Mouse (Mus musculus): ENCODE measurements around the gene Iqgap1. TPM values are rescaled to one million over a fixed set of nuclear protein-coding genes. Genes with fewer than 3 reads are reported as not detected.

Iqgap1 gene
- total and polyA plus RNA-seq, 3 experiments = 20.6 to 87.9 (median 58.8) TPM

DNA sequence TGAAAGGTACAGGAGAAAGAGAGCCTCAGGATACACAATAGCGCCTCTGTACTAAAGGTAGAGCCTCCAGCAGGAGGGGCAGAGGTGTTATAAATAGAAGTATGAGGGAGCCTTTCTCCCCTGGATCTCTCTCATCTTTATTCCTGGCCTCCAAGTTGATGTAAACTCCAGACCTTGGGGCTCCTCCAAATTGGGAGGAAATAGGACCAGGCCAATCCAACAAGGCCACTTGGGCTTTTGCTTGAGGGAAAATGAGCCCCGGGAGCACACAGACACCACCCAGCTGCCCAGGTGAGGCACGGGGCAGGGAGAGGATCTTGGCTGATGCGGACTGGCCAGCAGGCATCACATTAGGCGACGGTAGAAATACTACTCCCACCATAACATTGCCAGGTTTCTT, 29.5 kb downstream of the Iqgap1 start:
- Histone ChIP-seq H3K9ac (ENCODE audit: control insufficient read depth, low read depth, low read length, poor library complexity, severe bottlenecking) (no peak overlapping the region), H3K4me1 (ENCODE audit: control insufficient read depth in 1 of 2, insufficient read depth in 2 of 2, low read length in 2 of 2) (no peaks in the 10 kb centered on the region), H3K36me3 (ENCODE audit: control insufficient read depth in 1 of 2, insufficient read depth in 2 of 2, low read length in 2 of 2) (no peaks in the 10 kb centered on the region; a peak in 3 of 4 replicates)

DNA sequence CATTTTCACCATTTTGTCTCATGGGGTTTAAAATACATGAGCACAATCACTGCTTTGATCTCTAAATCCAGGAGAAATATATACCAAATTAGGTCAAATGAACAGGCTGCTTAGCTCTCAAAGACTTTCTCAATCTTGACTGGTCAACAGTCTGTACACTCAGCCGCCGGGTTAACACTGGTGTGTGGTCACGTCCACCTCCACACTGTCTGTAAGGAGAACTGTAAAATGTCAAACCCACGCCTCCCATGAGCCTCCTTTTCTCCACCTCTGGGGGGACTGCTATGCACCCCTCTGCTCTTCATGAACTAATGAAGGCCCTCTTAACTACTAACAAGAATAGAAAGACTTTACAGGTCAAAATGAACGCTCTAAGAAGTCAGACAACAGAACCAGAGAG, 36.2 kb downstream of the Iqgap1 start:
- Histone ChIP-seq H3K4me3 (ENCODE audit: control insufficient read depth in 1 of 2, insufficient read depth in 1 of 2, low read depth in 2 of 2, low read length in 2 of 2) (no peak overlapping the region), H3K27me3 (ENCODE audit: control insufficient read depth in 1 of 2, insufficient read depth in 2 of 2, low read length in 2 of 2) (no peaks in the 10 kb centered on the region), H3K79me2 (ENCODE audit: control insufficient read depth, insufficient read depth, low read length, poor library complexity) (peaks cover 18% of the 10 kb centered on the region), H3K4me1 (ENCODE audit: control insufficient read depth in 1 of 2, insufficient read depth in 2 of 2, low read length in 2 of 2) (peaks cover 3 to 14% of the 10 kb centered on the region in 2 experiments), H3K36me3 (ENCODE audit: control insufficient read depth in 1 of 2, insufficient read depth in 2 of 2, low read length in 2 of 2) (peaks cover 0 to 16% of the 10 kb centered on the region in 2 experiments), H3K9me3 (replicated peaks; ENCODE audit: insufficient read depth, low read length) (no peaks in the 10 kb centered on the region), H3K27ac (ENCODE audit: control insufficient read depth, low read depth, low read length) (no peak overlapping the region), H3K9ac (ENCODE audit: control insufficient read depth, low read depth, low read length, poor library complexity, severe bottlenecking) (no peak overlapping the region)
- TF ChIP-seq NRF1 (IDR thresholded peaks at IDR 0.05; ENCODE audit: insufficient read depth, low read depth, low read length, poor library complexity, severe bottlenecking) (no peak), TCF12 (IDR thresholded peaks at IDR 0.05; ENCODE audit: low read depth, low read length) (no peak), CHD2 (IDR thresholded peaks at IDR 0.05; ENCODE audit: low read length) (no peak), ELF1 (IDR thresholded peaks at IDR 0.05; ENCODE audit: low read depth, low read length) (no peak), MAZ (IDR thresholded peaks at IDR 0.05; ENCODE audit: low read depth, low read length) (no peak), UBTF (IDR thresholded peaks at IDR 0.05; ENCODE audit: borderline replicate concordance, insufficient read depth, low read depth, low read length) (no peak), POLR2AphosphoS2 (IDR thresholded peaks at IDR 0.05; ENCODE audit: low read length) (no peak), USF2 (IDR thresholded peaks at IDR 0.05; ENCODE audit: borderline replicate concordance in 1 of 2, insufficient read depth in 1 of 2, low read depth in 1 of 2, low read length in 2 of 2) (no peak), CHD1 (IDR thresholded peaks at IDR 0.05; ENCODE audit: low read depth, low read length) (no peak), E2F4 (IDR thresholded peaks at IDR 0.05; ENCODE audit: borderline replicate concordance, low read depth, low read length) (no peak), BHLHE40 (IDR thresholded peaks at IDR 0.05; ENCODE audit: borderline replicate concordance, low read depth, low read length) (no peak), ZNF384 (IDR thresholded peaks at IDR 0.05; ENCODE audit: low read depth, low read length) (no peak), RCOR1 (IDR thresholded peaks at IDR 0.05; ENCODE audit: low read depth, low read length) (no peak), MYC (IDR thresholded peaks at IDR 0.05; ENCODE audit: low read depth, low read length) (no peak), GATA1 (IDR thresholded peaks at IDR 0.05; ENCODE audit: low read depth, low read length) (no peak), USF1 (IDR thresholded peaks at IDR 0.05; ENCODE audit: low read depth, low read length) (no peak)
- DNase-seq (ENCODE audit: low read depth, low spot score) = no peak

More for the DNA sequence above, 29.5 kb downstream of the Iqgap1 start:
- no peak for TF ChIP-seq USF2 (IDR thresholded peaks at IDR 0.05; ENCODE audit: borderline replicate concordance in 1 of 2, insufficient read depth in 1 of 2, low read depth in 1 of 2, low read length in 2 of 2)
- TF ChIP-seq MEF2A (IDR thresholded peaks at IDR 0.05; ENCODE audit: extremely low read depth, insufficient replicate concordance, low read depth, low read length, poor library complexity, severe bottlenecking) = no peak
- TF ChIP-seq MAFK (IDR thresholded peaks at IDR 0.05; ENCODE audit: borderline replicate concordance, low read depth, low read length) = no peak
- no peak for TF ChIP-seq ZMIZ1 (IDR thresholded peaks at IDR 0.05; ENCODE audit: low read depth, low read length)
- no peak for TF ChIP-seq GATA1 (IDR thresholded peaks at IDR 0.05; ENCODE audit: low read depth, low read length)
- TF ChIP-seq GABPA (IDR thresholded peaks at IDR 0.05; ENCODE audit: low read depth, low read length) = no peak
- TF ChIP-seq RAD21 (IDR thresholded peaks at IDR 0.05; ENCODE audit: low read depth, low read length) = no peak
- TF ChIP-seq NRF1 (IDR thresholded peaks at IDR 0.05; ENCODE audit: insufficient read depth, low read depth, low read length, poor library complexity, severe bottlenecking) = no peak
- H3K27me3 ChIP-seq (ENCODE audit: control insufficient read depth in 1 of 2, insufficient read depth in 2 of 2, low read length in 2 of 2) = no peaks in the 10 kb centered on the region
- no peak overlapping the region for H3K27ac ChIP-seq (ENCODE audit: control insufficient read depth, low read depth, low read length)
- H3K79me2 ChIP-seq (ENCODE audit: control insufficient read depth, insufficient read depth, low read length, poor library complexity) = peaks cover 2% of the 10 kb centered on the region; the same call in 1 of the 2 replicates
- no peak for DNase-seq (ENCODE audit: low read depth, low spot score)
- H3K4me3 ChIP-seq (ENCODE audit: control insufficient read depth in 1 of 2, insufficient read depth in 1 of 2, low read depth in 2 of 2, low read length in 2 of 2) = no peak overlapping the region
- no peaks in the 10 kb centered on the region for H3K9me3 ChIP-seq (replicated peaks; ENCODE audit: insufficient read depth, low read length)

Data from MEL (cell line).